Mouse (Mus musculus) kidney, adult 8-10 months (tissue): Measurements from ENCODE around the gene Rnf220.

Experiments
- DNase-seq, 2 experiments: peaks; one replicate each; pipeline ENCODE4 v3.0.0; 2022

Gene Rnf220

DNA sequence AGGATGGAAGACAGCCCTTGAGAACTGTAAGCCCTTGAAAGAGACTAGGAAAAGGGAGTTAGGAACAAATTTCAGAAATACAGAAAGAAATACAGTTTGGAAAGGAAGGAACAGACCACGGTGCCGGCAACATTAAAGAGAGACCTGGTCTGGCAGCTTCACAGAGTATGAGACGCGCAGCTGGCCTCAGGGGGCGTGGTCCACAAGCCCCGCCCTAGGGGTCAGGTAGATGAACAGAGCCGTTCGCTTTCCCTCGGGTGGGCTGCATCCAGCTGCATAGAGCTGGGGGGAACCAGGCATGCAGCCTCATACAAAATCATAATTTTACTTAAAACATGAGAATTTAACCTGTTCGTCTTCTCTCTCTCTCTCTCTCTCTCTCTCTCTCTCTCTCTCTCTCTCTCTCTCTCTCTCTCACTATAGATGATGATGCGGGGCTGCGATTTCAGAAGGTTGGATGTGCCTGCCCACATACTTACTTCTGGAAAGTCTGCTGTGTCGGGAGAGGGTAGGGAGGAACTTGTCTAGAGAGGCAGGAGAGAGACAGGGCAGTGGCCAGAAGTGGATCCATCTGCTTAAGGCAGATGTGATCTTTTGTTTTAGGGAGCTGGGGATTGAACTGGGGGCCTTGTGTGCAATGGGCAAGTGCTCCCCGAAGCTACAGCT is 59.7 kb downstream of the Rnf220 start:
- DNase-seq = no peak

DNA sequence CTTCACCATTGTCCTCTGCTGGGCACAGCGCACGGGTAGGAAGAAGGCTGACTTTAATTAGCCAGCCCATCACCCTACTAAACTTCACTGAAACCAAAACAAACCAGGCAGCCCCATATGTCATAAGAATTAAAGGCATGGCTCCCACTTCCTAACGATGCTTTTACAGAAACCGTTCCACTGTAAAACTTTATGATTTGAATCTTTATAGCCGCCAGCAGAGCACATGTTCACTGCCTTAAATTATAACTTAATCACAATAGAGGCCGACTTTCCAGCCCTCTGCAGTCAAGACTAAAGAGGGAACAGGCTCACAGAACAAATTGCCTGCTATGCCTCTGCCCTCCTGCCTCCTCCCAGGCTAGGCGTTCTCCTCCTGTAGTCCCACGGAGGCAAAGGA is 62.5 kb downstream of the Rnf220 start:
- no peak for DNase-seq

DNA sequence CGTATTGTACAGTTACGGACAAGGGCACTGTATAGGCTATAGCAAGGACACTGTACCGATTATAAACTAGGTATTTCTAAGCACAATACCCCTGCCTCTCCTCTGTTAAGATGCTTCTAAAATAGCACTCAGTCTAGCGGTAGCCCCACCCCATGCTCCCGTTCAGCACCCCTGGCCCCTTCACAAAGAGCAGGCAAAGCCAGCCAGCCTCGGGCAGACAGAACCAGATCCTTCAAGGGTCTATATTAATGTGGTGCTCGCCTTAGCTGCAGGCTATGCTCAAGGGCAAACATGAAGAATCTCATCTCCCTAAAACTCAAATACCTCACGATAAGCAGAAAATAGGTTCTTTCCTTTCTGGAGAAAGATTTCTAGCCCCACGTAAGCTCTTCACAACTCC is 67.2 kb downstream of the Rnf220 start:
- no peak for DNase-seq

DNA sequence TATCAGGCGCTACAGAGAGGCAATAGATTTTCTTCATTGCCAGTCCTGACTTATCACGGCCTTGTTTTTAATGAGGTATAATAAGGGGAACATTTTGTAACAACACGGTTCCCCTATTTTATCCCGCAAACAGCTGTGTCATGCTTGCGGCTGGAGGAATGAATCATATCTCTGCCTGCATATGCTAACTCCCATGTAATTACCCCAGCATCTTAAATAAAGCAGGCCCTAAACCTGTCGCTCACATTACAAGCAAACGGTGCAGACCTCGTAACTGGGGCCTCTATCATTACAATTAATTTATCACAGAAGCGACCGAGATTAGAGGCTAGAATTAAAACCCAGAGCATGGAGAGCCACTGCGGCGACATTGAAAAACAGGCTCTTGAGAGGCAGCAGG is 69.3 kb downstream of the Rnf220 start:
- no peak for DNase-seq

DNA sequence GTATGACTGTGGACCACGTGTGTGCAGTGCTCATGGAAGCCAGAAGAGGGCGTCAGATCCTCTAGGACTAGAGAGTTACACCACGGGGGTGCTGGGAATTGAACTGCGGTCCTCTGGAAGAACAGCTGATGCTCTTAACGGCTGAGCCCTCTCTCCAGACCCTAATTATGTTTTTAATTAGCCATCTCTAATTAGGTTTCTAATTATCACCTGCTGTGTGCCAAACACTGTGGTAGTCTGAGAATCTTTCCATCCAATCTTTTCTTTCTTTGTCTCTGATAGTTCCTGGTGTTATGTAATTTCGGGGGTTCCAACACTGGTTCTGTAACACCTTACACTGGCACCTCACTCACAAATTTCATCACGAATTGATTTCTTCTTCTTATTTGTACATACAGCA is 75.8 kb downstream of the Rnf220 start:
- no peak for DNase-seq

DNA sequence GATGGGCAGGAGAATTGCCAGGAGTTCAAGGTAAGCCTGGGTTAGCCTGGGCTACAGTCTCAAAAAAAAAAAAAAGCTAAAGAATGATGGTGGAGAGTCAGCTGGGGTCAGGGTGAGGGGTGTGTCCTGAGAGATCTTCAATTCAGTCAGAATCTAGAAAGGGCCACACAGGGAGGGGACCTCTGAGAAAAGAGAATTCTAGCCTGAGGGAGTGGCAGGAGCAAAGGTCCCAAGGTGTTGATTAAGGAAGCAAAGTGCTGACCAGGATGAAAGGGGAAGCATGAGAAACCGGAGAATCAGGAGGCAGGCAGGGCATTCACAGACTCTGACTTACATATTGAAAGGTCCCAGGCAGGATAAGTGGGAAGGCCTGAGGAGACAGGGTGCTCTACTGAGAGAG is 80.0 kb downstream of the Rnf220 start:
- no peak for DNase-seq

DNA sequence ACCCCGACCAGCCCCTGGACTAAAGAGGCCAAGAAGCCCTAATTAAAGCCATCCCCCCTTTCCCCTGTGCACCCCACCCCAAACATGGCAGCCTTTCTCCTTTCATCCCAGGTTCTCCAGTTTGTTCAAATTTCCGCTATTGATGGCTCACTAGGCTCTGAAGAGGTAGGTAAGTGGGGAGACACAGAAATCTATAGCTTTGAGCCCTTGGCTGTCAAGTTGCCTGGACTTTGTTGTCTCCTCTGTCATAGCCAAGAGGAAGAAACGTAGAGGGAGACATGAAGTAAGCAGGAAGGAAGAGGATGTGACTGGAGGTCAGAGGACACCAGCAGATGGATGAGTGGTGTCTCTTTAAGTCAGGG is 86.8 kb downstream of the Rnf220 start:
- no peak for DNase-seq

DNA sequence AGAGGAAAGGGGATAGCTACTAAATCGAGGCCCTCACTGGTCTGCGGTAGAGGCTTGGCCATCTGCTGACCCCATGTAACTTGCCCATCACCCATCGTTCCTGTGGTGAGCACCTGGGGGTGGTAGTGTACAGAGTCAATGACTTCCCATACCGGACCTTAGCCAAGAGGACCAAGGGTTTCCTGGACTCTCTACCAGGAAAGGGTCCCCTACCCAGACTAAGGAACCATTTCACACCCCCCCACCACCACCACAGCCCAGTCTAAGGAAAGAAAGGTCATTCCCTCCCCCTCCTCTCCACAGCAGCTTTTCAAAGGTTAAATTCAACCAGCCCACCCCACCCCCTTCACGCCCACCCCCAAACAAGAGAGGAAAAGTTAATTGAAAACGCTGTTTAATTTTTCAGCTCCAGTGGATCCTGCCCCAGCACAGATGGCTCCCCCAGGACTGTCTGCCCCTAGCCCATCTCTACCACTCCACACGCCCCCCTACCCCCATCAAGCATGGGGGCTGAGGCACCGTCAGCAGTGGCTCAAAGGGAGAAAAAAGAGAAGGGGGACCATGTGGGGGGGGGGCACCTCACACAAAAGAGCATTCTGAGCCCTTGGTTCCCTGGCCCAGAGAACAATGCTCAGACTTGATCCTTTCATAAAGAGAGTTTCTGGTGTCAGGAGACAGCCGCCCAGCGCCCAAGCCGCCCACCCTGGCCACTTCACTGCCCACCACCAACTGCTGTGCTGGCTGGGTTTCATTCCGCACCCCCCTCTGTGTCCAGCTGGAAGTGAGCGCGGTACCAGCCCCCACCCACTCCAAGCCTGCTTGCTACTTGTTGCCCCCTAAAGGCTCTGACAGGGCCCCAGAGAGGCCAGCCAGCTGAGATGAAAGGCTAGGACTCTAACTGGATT is 87.5 kb downstream of the Rnf220 start:
- no peak for DNase-seq

DNA sequence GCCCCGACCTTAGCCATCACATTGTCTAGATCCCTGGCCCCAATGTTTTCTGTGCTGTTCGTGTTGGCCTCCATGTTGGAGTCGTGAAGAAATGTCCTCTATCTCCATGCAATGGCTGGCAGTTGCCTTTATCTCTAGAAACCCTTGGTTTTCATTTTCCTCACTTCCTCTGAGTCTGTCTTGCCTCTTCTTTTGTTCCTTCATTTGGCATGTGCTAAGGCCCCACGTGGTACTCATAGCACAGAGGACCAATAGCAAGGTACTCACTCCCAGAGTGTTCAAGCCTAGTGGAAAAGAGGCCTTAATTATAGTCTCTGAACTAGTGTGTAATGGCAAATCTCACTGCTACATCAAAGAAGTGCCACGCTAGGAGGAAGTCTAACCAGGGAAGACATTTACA is 88.9 kb downstream of the Rnf220 start:
- no peak for DNase-seq

DNA sequence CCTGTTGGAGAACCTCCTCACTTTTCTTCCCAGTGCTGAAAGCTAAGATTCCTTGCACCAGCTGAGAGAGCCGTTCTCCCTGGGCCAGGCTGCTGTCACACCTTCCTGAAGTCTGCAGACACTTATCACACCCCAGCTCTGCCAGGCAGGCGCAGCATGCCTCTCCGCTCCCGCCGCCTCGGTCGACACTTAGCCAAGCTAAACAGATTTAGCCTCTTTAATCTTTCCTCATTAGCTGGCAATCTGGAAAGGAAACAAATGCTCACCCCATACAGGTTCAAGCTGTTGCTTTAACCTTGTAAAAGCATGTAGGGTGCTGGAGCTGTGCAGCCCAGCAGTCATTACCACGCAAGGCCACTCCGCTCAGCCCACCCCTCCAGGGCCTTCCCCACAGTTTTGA is 90.9 kb downstream of the Rnf220 start:
- DNase-seq = no peak

DNA sequence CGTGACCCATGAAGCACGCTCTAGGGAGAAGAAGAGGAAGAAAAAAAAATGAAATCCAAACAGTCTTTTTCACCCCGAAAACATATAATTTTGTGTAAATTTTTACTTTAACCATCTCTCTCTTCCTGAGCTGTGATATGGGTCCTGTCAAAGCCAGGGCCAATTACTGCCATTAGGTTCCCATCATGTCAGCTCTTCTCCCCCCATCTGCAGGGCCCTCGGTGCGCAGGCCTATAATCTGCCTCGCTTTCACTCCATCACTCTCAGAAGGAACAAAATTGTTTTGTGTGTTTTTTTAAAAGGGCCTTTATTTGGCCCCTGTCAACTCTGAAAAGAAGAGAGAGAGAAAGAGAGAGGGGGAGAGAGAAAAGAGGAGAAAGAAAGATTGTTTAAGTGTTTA is 91.6 kb downstream of the Rnf220 start:
- DNase-seq = no peak

DNA sequence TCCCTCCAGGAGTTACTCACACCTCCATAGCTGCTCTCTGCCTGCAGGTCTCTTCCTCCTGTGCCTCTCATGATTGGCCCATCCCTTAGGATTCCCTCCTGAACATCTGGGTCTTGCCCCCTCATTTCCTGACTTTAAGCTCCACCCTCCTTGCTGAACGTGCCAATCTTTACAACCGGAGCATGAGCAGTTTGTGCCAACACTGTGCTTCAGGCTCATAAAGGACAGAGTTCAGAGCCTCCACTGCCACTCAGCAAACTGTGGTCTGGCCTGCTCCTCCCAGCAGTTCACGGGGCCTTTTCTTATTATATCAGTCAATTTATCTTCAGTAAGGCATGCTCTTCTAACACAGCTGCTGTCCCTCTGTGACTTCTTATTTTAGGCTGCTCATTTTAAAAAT is 93.4 kb downstream of the Rnf220 start:
- no peak for DNase-seq

DNA sequence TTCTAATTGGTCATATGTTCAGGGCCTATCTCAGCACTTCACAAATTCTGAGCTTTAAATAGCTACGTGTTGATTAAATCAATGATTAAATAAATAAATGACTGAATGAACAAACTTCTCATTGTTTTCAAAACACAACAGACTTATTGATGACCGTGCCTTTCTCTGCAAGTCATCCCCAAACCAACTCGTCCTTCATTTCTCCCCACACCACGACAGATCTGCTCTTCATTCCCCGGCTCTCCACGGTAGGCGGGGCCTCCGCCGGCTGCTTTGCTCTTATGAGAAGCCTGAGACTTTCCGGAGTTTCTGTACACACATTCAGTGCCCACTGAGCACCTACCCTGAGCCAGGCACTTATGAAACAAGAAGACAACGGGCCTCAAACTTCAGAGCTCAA is 99.7 kb downstream of the Rnf220 start:
- DNase-seq = no peak

DNA sequence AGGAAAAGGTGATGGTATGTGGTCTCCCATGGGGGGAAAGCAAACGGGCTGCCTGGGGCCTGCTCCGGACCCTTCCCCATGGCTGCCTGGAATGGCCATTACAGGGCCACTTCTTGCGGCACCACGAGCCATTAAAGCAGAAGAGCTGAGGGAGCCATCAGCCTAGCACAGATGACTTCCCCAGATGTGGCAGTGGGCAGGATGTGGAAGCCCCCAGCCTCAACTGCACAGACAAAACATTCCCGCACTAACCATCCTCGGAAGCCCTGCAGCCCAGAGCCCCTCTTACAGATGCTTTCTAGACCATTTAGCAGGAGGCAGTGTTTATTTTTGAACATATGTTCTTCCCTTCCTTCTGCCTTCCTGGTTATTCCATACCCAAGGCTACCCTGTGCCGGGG is 103.8 kb downstream of the Rnf220 start:
- DNase-seq = no peak

DNA sequence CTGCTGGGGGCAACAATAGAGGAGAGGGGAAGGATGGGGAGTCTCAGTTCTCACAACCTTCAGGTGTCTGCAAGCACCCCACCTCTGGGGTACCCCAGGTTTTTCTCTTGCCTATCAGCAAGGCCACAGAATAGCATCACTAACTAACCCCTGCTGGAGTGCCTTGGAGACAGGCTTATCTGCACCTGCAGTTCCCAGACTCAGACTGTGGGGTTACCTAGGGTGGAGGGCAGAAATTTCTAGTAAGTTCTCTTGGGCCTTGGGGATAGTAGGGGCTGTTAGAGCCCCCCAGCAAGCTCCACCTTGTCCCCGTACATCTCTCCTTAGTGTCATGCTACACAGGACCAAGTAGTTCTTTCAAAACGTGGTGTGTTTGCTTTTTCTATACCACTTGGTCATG is 104.5 kb downstream of the Rnf220 start:
- no peak for DNase-seq

DNA sequence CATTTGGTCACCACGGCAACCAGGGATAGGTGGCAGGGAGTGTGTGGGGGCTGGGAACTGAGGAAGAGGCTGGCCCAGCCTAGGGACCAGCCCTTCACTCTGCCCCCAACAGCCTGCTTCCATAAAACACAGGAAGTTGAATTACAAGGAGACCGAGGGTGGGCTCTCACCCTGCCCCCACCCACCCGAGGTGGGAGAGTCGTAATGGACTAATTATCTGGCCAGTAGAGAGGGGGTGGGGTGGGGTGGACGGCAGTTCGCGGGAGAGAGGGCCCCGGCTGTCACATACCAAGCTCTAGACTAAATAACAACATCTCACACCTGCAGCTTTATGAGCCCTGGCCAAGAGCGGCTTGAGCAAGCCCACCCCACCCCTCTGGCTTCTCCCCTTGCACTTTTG is 104.9 kb downstream of the Rnf220 start:
- DNase-seq = no peak

DNA sequence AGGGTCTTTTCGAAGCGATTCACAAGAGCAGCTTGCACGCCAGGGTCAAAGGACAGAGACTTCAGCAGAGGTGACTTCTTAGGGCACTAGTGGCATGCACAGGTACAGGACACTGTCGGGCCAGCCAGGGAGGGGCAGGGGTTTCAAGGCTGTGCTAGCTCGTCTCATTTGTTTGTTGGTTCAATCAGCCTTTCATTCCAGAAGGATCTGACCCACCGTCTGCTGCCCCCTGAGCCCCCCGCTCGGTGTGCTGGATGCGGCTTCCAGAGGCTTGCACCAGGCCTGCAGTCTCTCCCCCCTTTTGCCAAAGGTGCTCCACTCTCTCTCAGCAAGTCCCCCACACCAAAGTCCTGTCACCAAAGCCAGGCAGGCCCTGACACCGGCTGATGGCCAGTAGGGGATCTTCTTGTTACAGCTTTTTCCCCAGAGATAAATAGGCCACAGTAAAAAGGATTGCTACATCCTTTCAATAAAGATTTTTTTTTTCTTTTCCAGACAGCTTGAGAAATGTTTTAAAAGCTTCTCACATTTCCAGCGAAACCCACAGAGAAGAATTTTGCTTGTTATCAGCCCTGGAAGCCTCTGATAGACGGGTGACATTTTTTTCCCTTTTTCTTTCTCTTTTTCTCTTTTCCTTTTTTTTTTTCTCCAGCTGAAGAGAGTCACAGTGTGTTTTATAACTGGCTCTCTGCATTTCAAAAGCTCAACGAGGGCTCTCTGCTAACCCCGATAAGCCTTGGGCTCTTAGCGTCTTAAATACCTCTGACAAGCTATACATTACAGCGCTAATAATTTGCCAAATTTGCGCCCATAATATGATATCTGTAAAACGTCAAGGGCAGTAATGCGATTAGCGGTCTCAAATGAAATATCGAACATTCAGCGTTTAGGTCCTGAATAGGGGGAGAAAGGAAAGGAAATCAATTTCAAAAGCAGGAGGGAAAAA is 105.7 kb downstream of the Rnf220 start:
- no peak for DNase-seq

DNA sequence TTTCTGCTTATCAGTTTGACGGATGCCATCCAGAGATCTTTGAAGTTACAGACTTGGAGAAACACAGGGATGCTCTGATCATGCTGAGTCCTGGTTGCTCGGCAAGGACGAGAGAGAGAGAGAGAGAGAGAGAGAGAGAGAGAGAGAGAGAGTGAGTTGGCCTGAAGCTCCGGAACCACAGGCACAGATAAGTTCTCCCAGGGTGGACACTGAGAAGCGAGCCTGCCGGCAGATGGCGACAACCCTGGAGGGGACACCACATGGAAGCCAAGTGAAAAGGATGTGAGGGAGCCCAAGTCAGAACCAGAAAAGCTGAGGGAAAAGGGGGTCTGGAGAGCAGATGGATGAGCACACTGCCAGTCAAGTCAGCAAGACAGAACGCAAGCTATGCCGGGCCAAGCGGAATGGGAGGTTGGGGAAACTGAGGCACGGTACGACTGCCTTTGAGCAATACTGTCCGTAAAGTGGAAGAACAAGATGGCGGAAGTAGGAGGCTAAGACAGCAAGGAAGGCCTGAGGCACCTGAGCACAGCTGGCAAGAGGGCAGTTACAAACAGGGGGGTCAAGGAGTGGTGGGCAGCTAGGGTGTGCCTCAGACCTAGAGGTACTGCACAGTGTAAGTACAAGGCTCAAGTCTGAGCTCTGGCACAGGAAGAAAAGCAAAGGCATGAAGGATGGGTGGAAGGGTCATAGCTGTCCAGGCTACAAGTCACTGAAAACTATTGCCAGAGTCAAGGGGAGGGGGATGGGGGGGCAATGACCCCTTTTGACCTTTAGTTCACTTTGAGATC is 107.4 kb downstream of the Rnf220 start:
- DNase-seq = no peak

DNA sequence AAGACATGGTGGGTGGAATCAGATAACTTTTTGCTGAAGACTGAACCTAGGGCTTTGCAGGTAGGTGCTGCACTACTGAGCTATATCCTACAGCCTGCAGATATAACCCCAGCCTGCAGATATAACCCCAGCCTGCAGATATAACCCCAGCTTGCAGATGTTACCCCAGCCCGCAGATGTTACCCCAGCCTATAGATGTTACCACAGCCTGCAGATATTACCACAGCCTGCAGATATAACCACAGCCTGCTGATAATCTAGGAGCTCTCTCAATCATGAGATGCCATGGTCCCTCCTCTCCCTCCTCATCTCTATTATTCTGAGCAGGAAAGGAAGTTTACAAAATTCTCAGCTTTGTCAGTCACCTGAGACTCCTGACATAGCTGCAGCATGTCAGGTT is 111.6 kb downstream of the Rnf220 start:
- no peak for DNase-seq

DNA sequence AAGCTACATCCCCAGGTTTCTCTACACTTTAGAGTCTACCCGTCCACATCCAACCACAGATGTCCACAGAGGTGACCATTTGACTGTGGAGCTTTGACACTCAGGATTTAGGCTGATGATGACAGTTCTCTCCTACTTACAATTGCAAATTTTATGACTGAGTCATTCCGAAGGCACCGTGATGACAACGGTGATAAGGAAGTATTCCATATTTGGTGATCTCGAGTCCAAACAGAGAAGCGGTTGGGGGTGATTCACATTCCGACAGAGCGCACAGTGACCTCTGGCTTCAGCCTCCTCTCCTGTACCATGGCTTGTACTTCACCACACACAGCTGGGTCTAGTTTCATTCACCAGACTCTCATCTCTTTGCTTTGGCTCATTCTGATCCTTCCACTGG is 115.0 kb downstream of the Rnf220 start:
- no peak for DNase-seq

DNA sequence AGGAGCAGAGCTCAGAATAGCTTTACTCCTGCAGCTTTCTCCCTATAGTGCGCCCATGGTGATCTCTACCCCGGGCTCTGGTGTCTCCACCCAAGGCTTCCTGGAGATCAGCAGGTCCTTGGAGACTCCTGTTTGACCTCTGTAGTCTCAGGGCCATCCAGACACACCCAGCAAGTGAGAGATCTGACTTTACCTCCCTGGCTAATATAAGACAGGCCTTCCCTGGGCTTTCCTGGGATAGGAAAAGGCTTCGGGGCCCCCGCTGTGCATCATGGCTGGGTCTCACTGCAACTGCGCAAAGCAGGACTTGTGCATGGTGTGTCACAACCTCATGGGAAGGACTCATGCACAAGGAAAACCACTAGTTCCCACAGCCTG is 116.3 kb downstream of the Rnf220 start:
- no peak for DNase-seq

DNA sequence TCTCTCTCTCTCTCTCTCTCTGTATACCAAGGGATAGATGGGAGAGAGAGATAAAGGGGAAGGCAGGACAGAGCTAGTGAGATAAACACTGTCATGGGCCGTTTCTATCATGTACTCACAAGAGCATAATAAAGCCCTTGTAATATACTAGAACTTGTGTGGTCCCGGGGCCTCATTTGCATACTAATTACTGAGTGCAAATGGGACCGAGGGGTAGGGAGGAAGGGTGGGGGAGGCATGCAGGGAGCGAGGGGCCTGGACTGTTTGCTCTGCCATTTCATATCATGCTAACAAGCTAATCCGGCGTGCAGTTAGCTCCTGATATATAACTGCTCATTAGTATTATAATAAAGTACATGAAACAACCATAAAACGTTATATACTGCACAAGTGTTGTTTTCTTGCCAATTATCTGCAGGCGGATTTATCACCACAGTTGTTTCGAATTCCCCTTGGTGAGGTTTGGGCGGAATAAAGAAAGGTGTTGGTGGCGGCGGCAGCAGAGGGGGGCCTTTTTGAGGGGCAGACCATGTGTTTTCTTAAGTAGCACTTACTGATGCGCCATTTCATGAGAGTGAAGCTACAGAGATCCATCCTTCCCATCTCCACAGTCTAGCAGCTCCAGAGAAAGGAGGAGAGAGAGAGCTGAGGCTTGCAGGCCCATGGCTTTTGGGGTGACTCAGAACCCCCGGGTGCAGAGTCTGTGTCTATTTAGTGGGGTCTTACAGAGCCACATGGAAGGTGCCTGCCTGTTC is 116.9 kb downstream of the Rnf220 start:
- DNase-seq = no peak
